Mouse (Mus musculus) liver, adult (tissue): Measurements from ENCODE around the gene Gcgr.

Experiments used
- GATA4 ChIP-seq: IDR thresholded peaks from 2 replicates; pipeline ENCODE4 v1.6.1; 2014; ENCODE audit warnings: mild to moderate bottlenecking, low read length; ENCODE audit not compliant: insufficient replicate concordance

The Gcgr gene

DNA sequence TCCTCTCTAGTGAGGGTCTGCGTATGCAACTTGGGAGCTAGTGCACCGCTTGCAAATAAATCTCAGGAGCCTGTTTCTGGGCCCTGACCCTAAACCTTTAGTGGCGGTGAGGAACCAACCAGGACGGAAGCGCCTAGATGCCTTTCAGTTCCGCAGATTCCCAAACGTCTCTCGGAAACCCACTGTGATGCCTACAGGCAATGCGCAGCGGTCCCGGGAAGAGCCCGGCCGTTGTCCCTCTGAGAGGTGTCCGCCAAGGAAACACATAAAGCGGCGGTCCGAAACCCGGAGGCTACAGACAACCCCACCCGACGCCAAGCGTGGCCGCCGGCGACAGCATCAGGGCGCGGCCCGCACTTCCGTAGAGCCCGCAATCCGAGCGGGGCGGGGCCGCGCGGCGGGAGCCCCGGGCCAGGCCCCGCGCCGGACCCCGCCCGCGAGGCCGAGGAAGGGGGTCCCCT lies 50.4 kb downstream of the Gcgr start:
- no peak for TF ChIP-seq GATA4

- TF ChIP-seq GATA4, result peak; percentile 6; the same call in 1 of the 2 replicates
These were observed 51.2 kb downstream of the Gcgr start, which contains the start of gene Arhgdia for GRCm38 (mm10) chr11:120581490-120582267. Gene Arhgdia, minus strand, starts transcription at chr11:120581624.

DNA sequence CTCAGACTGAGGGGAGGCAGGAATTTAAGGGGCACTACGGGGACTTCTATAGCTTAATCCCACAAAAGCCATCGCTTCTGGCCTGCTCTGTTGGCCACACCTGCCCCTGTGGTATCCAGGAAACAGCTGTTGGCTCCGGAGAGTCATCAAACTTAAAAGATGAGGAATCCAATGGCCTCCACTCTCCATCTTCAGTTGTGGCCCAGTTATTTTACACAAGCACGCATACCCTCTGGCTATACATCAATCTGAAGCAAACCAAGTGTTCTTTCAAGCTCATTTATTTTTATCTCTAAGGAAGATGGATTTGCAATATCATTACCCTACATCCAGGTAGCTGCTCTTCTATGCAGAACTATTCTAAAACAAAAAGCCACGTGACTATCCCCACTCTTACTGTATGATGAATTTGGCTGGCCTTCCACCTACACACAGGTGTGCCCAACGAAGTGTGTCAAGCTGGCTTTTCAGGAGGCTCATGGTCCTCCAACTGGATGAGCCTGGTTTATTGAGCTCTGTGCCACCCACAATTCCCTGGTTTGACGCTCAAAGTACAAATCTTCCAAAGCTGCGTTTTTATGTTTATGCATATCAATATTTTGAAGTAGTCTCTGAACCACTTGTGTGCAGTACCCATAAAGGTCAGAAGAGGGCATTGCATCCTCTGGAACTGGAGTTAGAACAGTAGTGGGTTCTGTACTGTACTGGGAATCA lies 51.9 kb downstream of the Gcgr start:
- TF ChIP-seq GATA4, result no peak

GRCm38 (mm10) chr11:120583937-120584336 lies 53.4 kb downstream of the Gcgr start:
- no peak for TF ChIP-seq GATA4

DNA sequence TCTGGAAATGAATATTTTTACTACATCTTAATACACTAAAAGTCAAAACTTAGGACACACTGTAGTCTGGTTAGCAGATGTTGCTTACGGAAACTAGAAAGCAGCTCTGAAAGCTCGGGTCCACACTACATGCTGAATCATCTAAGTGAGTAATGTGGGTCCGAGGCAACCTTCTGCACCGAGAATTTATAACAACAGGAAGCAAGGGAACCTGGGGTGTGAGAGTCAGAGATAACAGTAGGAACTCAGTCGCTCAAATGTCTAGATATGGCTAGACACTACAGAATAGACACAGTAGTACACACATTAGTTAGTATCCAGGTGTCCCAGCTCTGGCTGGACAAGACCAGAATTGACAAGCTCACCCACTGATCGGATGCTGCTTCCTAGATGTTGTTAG lies 58.0 kb downstream of the Gcgr start:
- no peak for TF ChIP-seq GATA4
